18 mouse cellular contexts compared by ENCODE assay signal in the genomic region with DNA sequence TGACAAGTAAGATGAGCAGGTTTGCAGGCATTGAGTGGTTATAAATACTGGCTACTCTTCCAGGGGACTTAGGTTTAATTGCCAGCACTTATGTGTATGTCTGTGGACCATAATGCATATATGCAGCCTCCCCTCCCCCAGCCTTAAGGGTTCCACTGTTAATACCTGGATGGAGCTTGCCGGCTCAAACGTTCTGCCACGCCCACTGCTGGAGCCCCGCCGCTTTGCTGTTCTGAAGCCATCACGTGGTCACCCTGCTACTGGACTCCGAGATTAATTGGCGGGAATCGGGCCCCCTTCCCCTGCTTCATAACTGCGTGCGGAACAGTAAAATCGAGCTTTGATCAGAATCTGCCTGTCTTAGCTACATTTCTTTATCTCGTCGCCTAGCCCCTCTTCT.
DNase-seq lines count a peak whose midpoint lies in the region; ATAC-seq and TF ChIP-seq lines count a peak whose summit lies in the region.
"Had no signal": no experiment of that assay in that cellular context is flagged by ENCODE, and none has a peak within 500 bp of the region (broad histone marks: within the 10 kb centered on the region; RNA-seq: fewer than 3 reads in every experiment).

No protein-coding gene starts in this region.

- H3K4me2 ChIP-seq in forebrain, embryonic 12.5 days, result no peak overlapping the region
- H3K4me2 ChIP-seq in forebrain, embryonic 14.5 days (ENCODE audit: low read length), result no peak overlapping the region
- 0 out of 2 replicates have a peak overlapping the region, but pooled peaks have one; percentile 1 for H3K4me2 ChIP-seq in hindbrain, embryonic 14.5 days (replicated peaks)
- H3K4me2 ChIP-seq in hindbrain, postnatal 0 days (ENCODE audit: low read depth, low read length), result no peak overlapping the region
- H3K4me2 ChIP-seq in lung, embryonic 15.5 days, result 0 out of 2 replicates have a peak overlapping the region, but pooled peaks have one; percentile 19
- H3K4me2 ChIP-seq: embryonic facial prominence, embryonic 13.5 days; hindbrain, embryonic 15.5 days; liver, embryonic 12.5 days; lung, embryonic 14.5 days had no signal

- peaks cover 30% of the 10 kb centered on the region for H3K4me1 ChIP-seq in forebrain, embryonic 12.5 days
- H3K4me1 ChIP-seq in forebrain, embryonic 14.5 days (ENCODE audit: control insufficient read depth, insufficient read depth, low read length), result peaks cover 33% of the 10 kb centered on the region
- peaks cover 27% of the 10 kb centered on the region for H3K4me1 ChIP-seq in hindbrain, embryonic 14.5 days (replicated peaks; ENCODE audit: control insufficient read depth, insufficient read depth, low read length)
- peaks cover 13% of the 10 kb centered on the region for H3K4me1 ChIP-seq in hindbrain, postnatal 0 days (ENCODE audit: insufficient read depth, low read length)
- H3K4me1 ChIP-seq in lung, embryonic 15.5 days, result peaks cover 40% of the 10 kb centered on the region

- TF ChIP-seq CTCF in hindbrain, postnatal 0 days (IDR thresholded peaks at IDR 0.05; ENCODE audit: low read depth), result no peak
- no peak for TF ChIP-seq CTCF in layer of hippocampus, adult 2 months (conservative IDR thresholded peaks at IDR 0.05)

- no peaks in the 10 kb centered on the region for H3K27me3 ChIP-seq in forebrain, embryonic 12.5 days
- no peaks in the 10 kb centered on the region for H3K27me3 ChIP-seq in forebrain, embryonic 14.5 days (replicated peaks; ENCODE audit: control insufficient read depth, insufficient read depth, low read length)
- no peaks in the 10 kb centered on the region for H3K27me3 ChIP-seq in hindbrain, embryonic 14.5 days (ENCODE audit: control insufficient read depth, insufficient read depth, low read length)
- H3K27me3 ChIP-seq in hindbrain, postnatal 0 days (ENCODE audit: insufficient read depth, low read length), result no peaks in the 10 kb centered on the region
- H3K27me3 ChIP-seq in lung, embryonic 15.5 days, result no peaks in the 10 kb centered on the region
- H3K27me3 ChIP-seq: embryonic facial prominence, embryonic 13.5 days; hindbrain, embryonic 15.5 days had no signal

- no peaks in the 10 kb centered on the region for H3K9me3 ChIP-seq in forebrain, embryonic 12.5 days
- H3K9me3 ChIP-seq in forebrain, embryonic 14.5 days (replicated peaks; ENCODE audit: control insufficient read depth, low read length), result no peaks in the 10 kb centered on the region
- no peaks in the 10 kb centered on the region for H3K9me3 ChIP-seq in hindbrain, embryonic 14.5 days (ENCODE audit: control insufficient read depth, low read length)
- no peaks in the 10 kb centered on the region for H3K9me3 ChIP-seq in hindbrain, postnatal 0 days (ENCODE audit: low read length)
- no peaks in the 10 kb centered on the region for H3K9me3 ChIP-seq in lung, embryonic 15.5 days
- H3K9me3 ChIP-seq: embryonic facial prominence, embryonic 13.5 days; hindbrain, embryonic 15.5 days; liver, embryonic 12.5 days; megakaryocyte, embryonic 14.5 days had no signal

- no peak for DNase-seq in forebrain, embryonic 14.5 days (ENCODE audit: low spot score)
- no peak for DNase-seq in hindbrain, embryonic 14.5 days (ENCODE audit: low spot score)
- no peak for DNase-seq in hindbrain, postnatal 0 days (ENCODE audit: low spot score)
- DNase-seq in lung, postnatal 25 days (ENCODE audit: low spot score), result no peak
- DNase-seq in kidney, postnatal 4 days, result peak; percentile 43 to 66
- no peak for DNase-seq in layer of hippocampus, adult 2 months (ENCODE audit: low spot score in 2 of 2)
- DNase-seq: adrenal gland, adult 8-10 months; cerebellum, adult 2 months; gastrocnemius, postnatal 25 days; lung, embryonic 14.5 days; thymus, adult 2 months had no signal

- H3K36me3 ChIP-seq in forebrain, embryonic 12.5 days (replicated peaks), result 0 out of 2 replicates have a peak, but pooled peaks cover 3% of the 10 kb centered on the region
- H3K36me3 ChIP-seq in forebrain, embryonic 14.5 days (ENCODE audit: control insufficient read depth, insufficient read depth, low read length), result 0 out of 2 replicates have a peak, but pooled peaks cover 5% of the 10 kb centered on the region
- peaks cover 22% of the 10 kb centered on the region; the same call in 1 of the 2 replicates for H3K36me3 ChIP-seq in hindbrain, embryonic 14.5 days (replicated peaks; ENCODE audit: control insufficient read depth, insufficient read depth)
- no peaks in the 10 kb centered on the region for H3K36me3 ChIP-seq in hindbrain, postnatal 0 days (ENCODE audit: insufficient read depth, low read length)
- H3K36me3 ChIP-seq in lung, embryonic 15.5 days, result no peaks in the 10 kb centered on the region
- H3K36me3 ChIP-seq: hindbrain, embryonic 15.5 days; liver, embryonic 12.5 days had no signal

- ATAC-seq in forebrain, embryonic 12.5 days (ENCODE audit: low FRiP score), result 0 out of 2 replicates have a peak, but pooled peaks have one; percentile 16
- no peak for ATAC-seq in forebrain, embryonic 14.5 days
- no peak for ATAC-seq in hindbrain, embryonic 14.5 days (ENCODE audit: low FRiP score)
- ATAC-seq in hindbrain, postnatal 0 days, result no peak
- ATAC-seq in lung, embryonic 15.5 days (ENCODE audit: borderline replicate concordance, extremely low read depth, low FRiP score, low TSS enrichment), result no peak
- ATAC-seq: CD4-positive, CD25-positive, alpha-beta regulatory T cell, adult 4 months; liver, embryonic 12.5 days had no signal

- whole genome bisulfite sequencing in forebrain, embryonic 12.5 days, result 43% methylated on average over 14 of the region's 14 CpGs
- WGBS in forebrain, embryonic 14.5 days, result 38% methylated on average over 14 of the region's 14 CpGs
- WGBS in hindbrain, embryonic 14.5 days, result 57% methylated on average over 14 of the region's 14 CpGs
- WGBS in hindbrain, postnatal 0 days, result 44% methylated on average over 14 of the region's 14 CpGs
- 57% methylated on average over 14 of the region's 14 CpGs for WGBS in lung, embryonic 15.5 days

- H3K4me3 ChIP-seq in forebrain, embryonic 12.5 days (replicated peaks), result no peak overlapping the region
- no peak overlapping the region for H3K4me3 ChIP-seq in forebrain, embryonic 14.5 days (ENCODE audit: low read depth, low read length)
- no peak overlapping the region for H3K4me3 ChIP-seq in hindbrain, embryonic 14.5 days (replicated peaks; ENCODE audit: low read length)
- no peak overlapping the region for H3K4me3 ChIP-seq in hindbrain, postnatal 0 days (ENCODE audit: low read length)
- H3K4me3 ChIP-seq in lung, embryonic 15.5 days, result no peak overlapping the region
- H3K4me3 ChIP-seq in layer of hippocampus, adult 2 months, result no peak overlapping the region
- H3K4me3 ChIP-seq: embryonic facial prominence, embryonic 13.5 days; hindbrain, embryonic 15.5 days; liver, embryonic 12.5 days; megakaryocyte, embryonic 14.5 days had no signal

- H3K27ac ChIP-seq in forebrain, embryonic 12.5 days, result no peak overlapping the region
- H3K27ac ChIP-seq in forebrain, embryonic 14.5 days (ENCODE audit: low read depth, low read length), result no peak overlapping the region
- no peak overlapping the region; the same call in 1 of the 2 replicates for H3K27ac ChIP-seq in hindbrain, embryonic 14.5 days
- no peak overlapping the region for H3K27ac ChIP-seq in hindbrain, postnatal 0 days
- H3K27ac ChIP-seq in lung, embryonic 15.5 days, result no peak overlapping the region
- H3K27ac ChIP-seq in layer of hippocampus, adult 2 months, result no peak overlapping the region
- H3K27ac ChIP-seq: embryonic facial prominence, embryonic 13.5 days; hindbrain, embryonic 15.5 days; liver, embryonic 12.5 days had no signal

- H3K9ac ChIP-seq in forebrain, embryonic 12.5 days, result no peak overlapping the region
- H3K9ac ChIP-seq in forebrain, embryonic 14.5 days (ENCODE audit: low read length), result no peak overlapping the region
- no peak overlapping the region for H3K9ac ChIP-seq in hindbrain, embryonic 14.5 days
- no peak overlapping the region for H3K9ac ChIP-seq in hindbrain, postnatal 0 days (replicated peaks; ENCODE audit: low read length)
- H3K9ac ChIP-seq in lung, embryonic 15.5 days, result no peak overlapping the region
- H3K9ac ChIP-seq: embryonic facial prominence, embryonic 13.5 days; hindbrain, embryonic 15.5 days; liver, embryonic 12.5 days; lung, embryonic 14.5 days had no signal

Comparison
In these comparisons a context has a peak if more than half of its experiments do, and no peak if none do; other contexts are left out.
1. H3K4me2 ChIP-seq: peak in hindbrain, embryonic 14.5 days (single experiment) and lung, embryonic 15.5 days (single experiment); none in forebrain, embryonic 12.5 days (single experiment), forebrain, embryonic 14.5 days (single experiment) and hindbrain, postnatal 0 days (single experiment).
2. DNase-seq: peak in kidney, postnatal 4 days (2 of 2); none in forebrain, embryonic 14.5 days (single experiment), hindbrain, embryonic 14.5 days (single experiment), hindbrain, postnatal 0 days (single experiment), lung, postnatal 25 days (single experiment) and layer of hippocampus, adult 2 months (0 of 2).